Mouse (Mus musculus) ovary, postnatal 10 days (tissue): ENCODE measurements around the gene Rabggta.

ENCODE experiments used
- DNase-seq: peaks from one replicate; pipeline ENCODE4 v3.0.0; 2022; ENCODE audit warnings: low spot score

Rabggta gene

GRCm38 (mm10) chr14:55721700-55722437 is at the start of gene Rabggta:
Gene Rabggta, minus strand, starts transcription at chr14:55722263.
- peak; percentile 79 for DNase-seq

GRCm38 (mm10) chr14:55769087-55769703 is 47.1 kb upstream of the Rabggta start:
- DNase-seq, result no peak

GRCm38 (mm10) chr14:55768555-55768954 is 46.5 kb upstream of the Rabggta start:
- DNase-seq, result no peak

- DNase-seq, result no peak
Measured at GRCm38 (mm10) chr14:55767519-55768414, 45.7 kb upstream of the Rabggta start.

- DNase-seq, result no peak
Measured at GRCm38 (mm10) chr14:55765696-55766095, 43.6 kb upstream of the Rabggta start, which contains the start of gene Ltb4r1. Gene Ltb4r1, plus strand, starts transcription at chr14:55765962.

- no peak for DNase-seq
Measured at GRCm38 (mm10) chr14:55763166-55763565, 41.1 kb upstream of the Rabggta start.

GRCm38 (mm10) chr14:55762001-55762821 is 40.1 kb upstream of the Rabggta start:
- DNase-seq, result peak; percentile 47

- no peak for DNase-seq
Measured at GRCm38 (mm10) chr14:55761163-55761562, 39.1 kb upstream of the Rabggta start, which contains the start of gene Ltb4r2. Gene Ltb4r2, plus strand, starts transcription at chr14:55761428.

- DNase-seq, result peak; percentile 86
Measured at GRCm38 (mm10) chr14:55760156-55760555, 38.1 kb upstream of the Rabggta start.

- DNase-seq, result no peak
Measured at GRCm38 (mm10) chr14:55758363-55758784, 36.3 kb upstream of the Rabggta start, which contains the start of gene Cideb. Gene Cideb, minus strand, starts transcription at chr14:55758458.

GRCm38 (mm10) chr14:55757566-55757965 is 35.5 kb upstream of the Rabggta start:
- DNase-seq, result no peak

GRCm38 (mm10) chr14:55747051-55747847 is 25.2 kb upstream of the Rabggta start:
- no peak for DNase-seq

GRCm38 (mm10) chr14:55745861-55746237 is 23.8 kb upstream of the Rabggta start:
- DNase-seq, result no peak

- peak; percentile 89 for DNase-seq
Measured at GRCm38 (mm10) chr14:55745180-55745860, 23.3 kb upstream of the Rabggta start, which contains the start of the genes Dhrs1 and Nop9. Gene Dhrs1, minus strand, starts transcription at chr14:55745690. Gene Nop9, plus strand, starts transcription at chr14:55745693.

GRCm38 (mm10) chr14:55743711-55744110 is 21.6 kb upstream of the Rabggta start:
- peak; percentile 86 for DNase-seq

GRCm38 (mm10) chr14:55737086-55737687 is 15.1 kb upstream of the Rabggta start:
- no peak for DNase-seq

- no peak for DNase-seq
Measured at GRCm38 (mm10) chr14:55735758-55736157, 13.7 kb upstream of the Rabggta start.

GRCm38 (mm10) chr14:55735334-55735733 is 13.3 kb upstream of the Rabggta start:
- no peak for DNase-seq

GRCm38 (mm10) chr14:55734869-55735268 is 12.8 kb upstream of the Rabggta start:
- DNase-seq, result no peak
